Mouse (Mus musculus): ENCODE measurements around the gene Hnrnpd. TPM values are rescaled to one million over a fixed set of nuclear protein-coding genes. Genes with fewer than 3 reads are reported as not detected.

The Hnrnpd gene
- polyA plus RNA-seq, 1 experiment from 2014 or later = 325 TPM

- no peak for DNase-seq (ENCODE audit: low read depth, low spot score)
- ChIA-PET POLR2A (no interaction called here), CTCF (no interaction called here)
- TF ChIP-seq CTCF (IDR thresholded peaks at IDR 0.05) = no peak
- no peaks in the 10 kb centered on the region for H3K27me3 ChIP-seq
- in situ Hi-C loops (cut with MboI; ENCODE audit: low pct_unique_long_range_greater_than_20kb) = no loop called here
- no peak for ATAC-seq
Measured at GRCm38 (mm10) chr5:100003895-100004294, 25.2 kb upstream of the Hnrnpd start.

GRCm38 (mm10) chr5:100000500-100000899 lies 21.8 kb upstream of the Hnrnpd start:
- ChIA-PET POLR2A (no interaction called here), CTCF (no interaction called here)
- no peak for DNase-seq (ENCODE audit: low read depth, low spot score)
- no peak for TF ChIP-seq CTCF (IDR thresholded peaks at IDR 0.05)
- no peaks in the 10 kb centered on the region for H3K27me3 ChIP-seq
- in situ Hi-C loops (cut with MboI; ENCODE audit: low pct_unique_long_range_greater_than_20kb) = no loop called here
- no peak for ATAC-seq

GRCm38 (mm10) chr5:100000048-100000447 lies 21.3 kb upstream of the Hnrnpd start:
- in situ Hi-C loops (cut with MboI; ENCODE audit: low pct_unique_long_range_greater_than_20kb) = no loop called here
- ATAC-seq (no peak), DNase-seq (ENCODE audit: low read depth, low spot score) (no peak)
- no peak for TF ChIP-seq CTCF (IDR thresholded peaks at IDR 0.05)
- CTCF ChIA-PET = no interaction called here
- POLR2A ChIA-PET = no interaction called here
- H3K27me3 ChIP-seq = no peaks in the 10 kb centered on the region

- ATAC-seq = no peak
- no peaks in the 10 kb centered on the region for H3K27me3 ChIP-seq
- POLR2A ChIA-PET = no interaction called here
- in situ Hi-C loops (cut with MboI; ENCODE audit: low pct_unique_long_range_greater_than_20kb) = loop anchor here (5.0 kb wide), 1 partner anchor 38 kb away; no protein-coding TSS in a partner anchor
- no peak for TF ChIP-seq CTCF (IDR thresholded peaks at IDR 0.05)
- CTCF ChIA-PET = interaction anchor here (1.1 kb wide), 1 partner anchor 11 kb away, joined by 3 read pairs; no protein-coding TSS in a partner anchor
- DNase-seq (ENCODE audit: low read depth, low spot score) = no peak
Measured at GRCm38 (mm10) chr5:99994680-99995079, 15.9 kb upstream of the Hnrnpd start.

GRCm38 (mm10) chr5:99994166-99994565 lies 15.4 kb upstream of the Hnrnpd start:
- in situ Hi-C loops (cut with MboI; ENCODE audit: low pct_unique_long_range_greater_than_20kb) = no loop called here
- ChIA-PET POLR2A (interaction anchor here (0.8 kb wide), 1 partner anchor 12 kb away, joined by 3 read pairs; no protein-coding TSS in a partner anchor), CTCF (interaction anchor here (1.1 kb wide), 1 partner anchor 10 kb away, joined by 3 read pairs; no protein-coding TSS in a partner anchor)
- ATAC-seq (no peak), DNase-seq (ENCODE audit: low read depth, low spot score) (no peak)
- TF ChIP-seq CTCF (IDR thresholded peaks at IDR 0.05) = no peak
- no peaks in the 10 kb centered on the region for H3K27me3 ChIP-seq

GRCm38 (mm10) chr5:99983452-99984061 lies 4.8 kb upstream of the Hnrnpd start:
- DNase-seq (ENCODE audit: low read depth, low spot score) = no peak
- TF ChIP-seq CTCF (IDR thresholded peaks at IDR 0.05) = no peak
- CTCF ChIA-PET = interaction anchor here (0.8 to 1.0 kb wide), 2 partner anchors 10 to 14 kb away, joined by 3 read pairs; no protein-coding TSS in a partner anchor
- in situ Hi-C loops (cut with MboI; ENCODE audit: low pct_unique_long_range_greater_than_20kb) = no loop called here
- H3K27me3 ChIP-seq = no peaks in the 10 kb centered on the region
- ATAC-seq = no peak
- POLR2A ChIA-PET = no interaction called here

- in situ Hi-C loops (cut with MboI; ENCODE audit: low pct_unique_long_range_greater_than_20kb) = loop anchor here (10.0 kb wide), 1 partner anchor 57 kb away; the partner anchor contains the start of genes Enoph1 and Hnrnpdl
- TF ChIP-seq CTCF (IDR thresholded peaks at IDR 0.05) = no peak
- ATAC-seq (peak; percentile 48), DNase-seq (ENCODE audit: low read depth, low spot score) (no peak)
- H3K27me3 ChIP-seq = no peaks in the 10 kb centered on the region
- ChIA-PET POLR2A (interaction anchor here (0.7 to 0.8 kb wide), 2 partner anchors 28 to 1313 kb away, joined by 3 read pairs; no protein-coding TSS in a partner anchor), CTCF (interaction anchor here (1.6 kb wide), 1 partner anchor 61 kb away, joined by 8 read pairs; the partner anchor contains the start of genes Enoph1 and Hnrnpdl)
Measured at GRCm38 (mm10) chr5:99977516-99978301, 1.0 kb downstream of the Hnrnpd start.

GRCm38 (mm10) chr5:99976334-99976955 lies 2.3 kb downstream of the Hnrnpd start:
- no peaks in the 10 kb centered on the region for H3K27me3 ChIP-seq
- DNase-seq (ENCODE audit: low read depth, low spot score) (no peak), ATAC-seq (no peak)
- in situ Hi-C loops (cut with MboI; ENCODE audit: low pct_unique_long_range_greater_than_20kb) = loop anchor here (10.0 kb wide), 1 partner anchor 58 kb away; the partner anchor contains the start of genes Enoph1 and Hnrnpdl
- TF ChIP-seq CTCF (IDR thresholded peaks at IDR 0.05) = no peak
- ChIA-PET CTCF (interaction anchor here (1.6 kb wide), 1 partner anchor 62 kb away, joined by 8 read pairs; the partner anchor contains the start of genes Enoph1 and Hnrnpdl), POLR2A (interaction anchor here (0.7 to 0.9 kb wide), 2 partner anchors 66 to 1311 kb away, joined by 3 to 4 read pairs; no protein-coding TSS in a partner anchor)

GRCm38 (mm10) chr5:99975776-99976175 lies 3.0 kb downstream of the Hnrnpd start:
- H3K27me3 ChIP-seq = no peaks in the 10 kb centered on the region
- ATAC-seq = no peak
- TF ChIP-seq CTCF (IDR thresholded peaks at IDR 0.05) = no peak
- ChIA-PET POLR2A (no interaction called here), CTCF (no interaction called here)
- DNase-seq (ENCODE audit: low read depth, low spot score) = no peak
- in situ Hi-C loops (cut with MboI; ENCODE audit: low pct_unique_long_range_greater_than_20kb) = loop anchor here (10.0 kb wide), 1 partner anchor 59 kb away; the partner anchor contains the start of genes Enoph1 and Hnrnpdl

- POLR2A ChIA-PET = no interaction called here
Measured at GRCm38 (mm10) chr5:99975061-99975460, 3.7 kb downstream of the Hnrnpd start.

More at GRCm38 (mm10) chr5:99975061-99975460, 3.7 kb downstream of the Hnrnpd start:
- TF ChIP-seq CTCF (IDR thresholded peaks at IDR 0.05) = no peak
- DNase-seq (ENCODE audit: low read depth, low spot score) (no peak), ATAC-seq (no peak)
- in situ Hi-C loops (cut with MboI; ENCODE audit: low pct_unique_long_range_greater_than_20kb) = loop anchor here (10.0 kb wide), 1 partner anchor 60 kb away; the partner anchor contains the start of genes Enoph1 and Hnrnpdl
- CTCF ChIA-PET = no interaction called here
- no peaks in the 10 kb centered on the region for H3K27me3 ChIP-seq

Data from Patski (cell line).